Mouse (Mus musculus) liver, postnatal 0 days (tissue): Measurements from ENCODE around the gene Zfp503.

Experiments
- CTCF ChIP-seq: sonication (generic); IDR thresholded peaks from 2 replicates; pipeline ENCODE4 v1.5.1; 2016; ENCODE audit warnings: antibody characterized with exemption, low read depth
- EP300 ChIP-seq: IDR thresholded peaks from 2 replicates; pipeline ENCODE4 v1.6.1; 2016; ENCODE audit warnings: antibody characterized with exemption, low read depth, mild to moderate bottlenecking

GRCm38 (mm10) chr14:21989291-21989913 is at the start of gene Zfp503:
- TF ChIP-seq EP300 (no peak), CTCF (0 out of 2 replicates have a peak, but pooled peaks have one; percentile 3)
